In genomic region chr2:116010061-116010460, GRCm38 (mm10) we compare ENCODE assay signal across 17 mouse cellular contexts. TPM values are rescaled to one million over a fixed set of nuclear protein-coding genes. Genes with fewer than 3 reads are reported as not detected.
DNase-seq lines count a peak whose midpoint lies in the region; ATAC-seq and TF ChIP-seq lines count a peak whose summit lies in the region.
"Had no signal": no experiment of that assay in that cellular context is flagged by ENCODE, and none has a peak within 500 bp of the region (broad histone marks: within the 10 kb centered on the region; RNA-seq: fewer than 3 reads in every experiment).

No protein-coding gene starts in this region.

- no peak for ATAC-seq in heart, embryonic 12.5 days (ENCODE audit: insufficient number of reproducible peaks, low FRiP score)
- ATAC-seq in kidney, embryonic 15.5 days (replicated peaks; ENCODE audit: low FRiP score): 0 out of 2 replicates have a peak, but pooled peaks have one; percentile 9
- ATAC-seq in forebrain, embryonic 13.5 days: peak; percentile 8; the same call in 1 of the 2 replicates
- ATAC-seq in midbrain, embryonic 12.5 days (ENCODE audit: low FRiP score, low read depth): no peak

- H3K9me3 ChIP-seq in heart, embryonic 12.5 days (replicated peaks): no peaks in the 10 kb centered on the region
- no peaks in the 10 kb centered on the region for H3K9me3 ChIP-seq in kidney, embryonic 15.5 days (replicated peaks)
- H3K9me3 ChIP-seq in forebrain, embryonic 13.5 days (replicated peaks): no peaks in the 10 kb centered on the region
- H3K9me3 ChIP-seq in midbrain, embryonic 12.5 days: no peaks in the 10 kb centered on the region
- H3K9me3 ChIP-seq: limb, embryonic 10.5 days; liver, embryonic 13.5 days; stomach, embryonic 15.5 days had no signal

- H3K9ac ChIP-seq in heart, embryonic 12.5 days: no peak overlapping the region
- H3K9ac ChIP-seq in kidney, embryonic 15.5 days: no peak overlapping the region
- 0 out of 2 replicates have a peak overlapping the region, but pooled peaks have one; percentile 31 for H3K9ac ChIP-seq in forebrain, embryonic 13.5 days
- H3K9ac ChIP-seq in midbrain, embryonic 12.5 days (replicated peaks): no peak overlapping the region
- H3K9ac ChIP-seq: liver, embryonic 13.5 days; stomach, embryonic 15.5 days had no signal

- WGBS in heart, embryonic 12.5 days: 79% methylated on average over 3 of the region's 3 CpGs
- whole genome bisulfite sequencing in kidney, embryonic 15.5 days: 71% methylated on average over 3 of the region's 3 CpGs
- 67% methylated on average over 3 of the region's 3 CpGs for WGBS in forebrain, embryonic 13.5 days
- WGBS in midbrain, embryonic 12.5 days: 64% methylated on average over 3 of the region's 3 CpGs

- H3K27me3 ChIP-seq in heart, embryonic 12.5 days (replicated peaks): no peaks in the 10 kb centered on the region
- no peaks in the 10 kb centered on the region for H3K27me3 ChIP-seq in kidney, embryonic 15.5 days
- 0 out of 2 replicates have a peak, but pooled peaks cover 2% of the 10 kb centered on the region for H3K27me3 ChIP-seq in forebrain, embryonic 13.5 days
- H3K27me3 ChIP-seq in midbrain, embryonic 12.5 days: peaks cover 26% of the 10 kb centered on the region
- H3K27me3 ChIP-seq: liver, embryonic 13.5 days; stomach, embryonic 15.5 days had no signal

- TF ChIP-seq CTCF in layer of hippocampus, adult 2 months (conservative IDR thresholded peaks at IDR 0.05): no peak

- no peak overlapping the region for H3K4me3 ChIP-seq in heart, embryonic 12.5 days
- no peak overlapping the region for H3K4me3 ChIP-seq in kidney, embryonic 15.5 days (replicated peaks)
- no peak overlapping the region for H3K4me3 ChIP-seq in forebrain, embryonic 13.5 days
- H3K4me3 ChIP-seq in midbrain, embryonic 12.5 days: no peak overlapping the region
- no peak overlapping the region for H3K4me3 ChIP-seq in layer of hippocampus, adult 2 months
- H3K4me3 ChIP-seq: stomach, embryonic 15.5 days had no signal

- DNase-seq in heart, adult 8-10 months (ENCODE audit: low spot score): no peak
- no peak for DNase-seq in kidney, adult 11 months
- DNase-seq in layer of hippocampus, adult 2 months (ENCODE audit: low spot score in 2 of 2): no peak
- DNase-seq in thymus, postnatal 14 days: no peak
- DNase-seq: cerebellum, adult 11-12 months; cerebellum, postnatal 36 days; gastrocnemius, postnatal 25 days; kidney, adult 9 months; liver, embryonic 13.5 days; lung, postnatal 14 days had no signal

- peaks cover 21% of the 10 kb centered on the region for H3K4me1 ChIP-seq in heart, embryonic 12.5 days (replicated peaks)
- peaks cover 31% of the 10 kb centered on the region for H3K4me1 ChIP-seq in kidney, embryonic 15.5 days
- peaks cover 45% of the 10 kb centered on the region for H3K4me1 ChIP-seq in forebrain, embryonic 13.5 days
- H3K4me1 ChIP-seq in midbrain, embryonic 12.5 days: peaks cover 34% of the 10 kb centered on the region
- H3K4me1 ChIP-seq: liver, embryonic 13.5 days had no signal

- peak overlapping the region; percentile 36; the same call in 1 of the 2 replicates for H3K4me2 ChIP-seq in heart, embryonic 12.5 days
- H3K4me2 ChIP-seq in kidney, embryonic 15.5 days: no peak overlapping the region; the same call in 1 of the 2 replicates
- H3K4me2 ChIP-seq in forebrain, embryonic 13.5 days: peak overlapping the region; percentile 58
- H3K4me2 ChIP-seq in midbrain, embryonic 12.5 days (replicated peaks): no peak overlapping the region; the same call in 1 of the 2 replicates

- H3K36me3 ChIP-seq in heart, embryonic 12.5 days: peaks cover 27% of the 10 kb centered on the region
- H3K36me3 ChIP-seq in kidney, embryonic 15.5 days: peaks cover 39% of the 10 kb centered on the region
- peaks cover 19% of the 10 kb centered on the region for H3K36me3 ChIP-seq in forebrain, embryonic 13.5 days (ENCODE audit: poor library complexity, severe bottlenecking)
- H3K36me3 ChIP-seq in midbrain, embryonic 12.5 days: no peaks in the 10 kb centered on the region
- H3K36me3 ChIP-seq: G1E; liver, embryonic 13.5 days; stomach, embryonic 15.5 days had no signal

- H3K27ac ChIP-seq in heart, embryonic 12.5 days (ENCODE audit: poor library complexity, severe bottlenecking): peak overlapping the region; percentile 88
- no peak overlapping the region for H3K27ac ChIP-seq in kidney, embryonic 15.5 days
- peak overlapping the region; percentile 86; the same call in 1 of the 2 replicates for H3K27ac ChIP-seq in forebrain, embryonic 13.5 days
- H3K27ac ChIP-seq in midbrain, embryonic 12.5 days (replicated peaks): peak overlapping the region; percentile 88
- no peak overlapping the region for H3K27ac ChIP-seq in layer of hippocampus, adult 2 months
- H3K27ac ChIP-seq: liver, embryonic 13.5 days; stomach, embryonic 15.5 days had no signal

RNA-seq across cellular contexts. Expression of gene Meis2, which starts 55.6 kb away (rescaled TPM):
- polyA plus RNA-seq in heart, embryonic 12.5 days (2016; fragmentation: Nextera tagmentation; extraction: Ambion mirVana): 49.9 and 52.9 TPM in 2 replicates
- total RNA-seq in heart, adult 8-10 months (2022): 10 to 100 TPM; 24.2 to 31.6 (median 28.8) TPM
- 85.5 and 94.3 TPM in 2 replicates for polyA plus RNA-seq in kidney, embryonic 15.5 days (2015; fragmentation: Nextera tagmentation; extraction: Ambion mirVana)
- 128 and 130 TPM in 2 replicates for polyA plus RNA-seq in forebrain, embryonic 13.5 days (2015; fragmentation: Nextera tagmentation; extraction: Ambion mirVana)
- polyA plus RNA-seq in midbrain, embryonic 12.5 days (2016; fragmentation: Nextera tagmentation; extraction: Ambion mirVana): 76.1 and 92.1 TPM in 2 replicates
- total RNA-seq in layer of hippocampus, adult 2 months (2021): 10 to 100 TPM; 43.2 to 45.9 TPM

Comparison
In these comparisons a context has a peak if more than half of its experiments do, and no peak if none do; other contexts are left out.
1. ATAC-seq: peak in kidney, embryonic 15.5 days (single experiment) and forebrain, embryonic 13.5 days (single experiment); none in heart, embryonic 12.5 days (single experiment) and midbrain, embryonic 12.5 days (single experiment).
2. H3K27ac ChIP-seq: peak in heart, embryonic 12.5 days (single experiment), forebrain, embryonic 13.5 days (single experiment) and midbrain, embryonic 12.5 days (single experiment); none in kidney, embryonic 15.5 days (single experiment) and layer of hippocampus, adult 2 months (single experiment).
3. H3K4me2 ChIP-seq: peak in heart, embryonic 12.5 days (single experiment) and forebrain, embryonic 13.5 days (single experiment); none in kidney, embryonic 15.5 days (single experiment) and midbrain, embryonic 12.5 days (single experiment).